Mouse (Mus musculus) heart, embryonic 16.5 days (tissue): ENCODE results near the gene Lhb. TPM values are rescaled to one million over a fixed set of nuclear protein-coding genes. Genes with fewer than 3 reads are reported as not detected.

Experiments
- ATAC-seq: fragments of 200-750 bp; cut with Nextera tagmentation; replicated peaks from 2 replicates; pipeline ENCODE4 v1.8.0; 2017; ENCODE audit warnings: moderate number of reproducible peaks; ENCODE audit not compliant: insufficient read depth, low FRiP score; ENCODE audit errors: extremely low read depth
- H3K27ac ChIP-seq: fragments of 300-500 bp; sonication (generic); 2 replicates; pipeline ENCODE4 v1.5.1; 2014; ENCODE audit warnings: mild to moderate bottlenecking, low read length, control low read depth, moderate library complexity
- H3K27me3 ChIP-seq: fragments of 300-500 bp; sonication (generic); 2 replicates; pipeline ENCODE4 v1.6.1; 2014; ENCODE audit warnings: low read length, mixed read lengths; ENCODE audit not compliant: control insufficient read depth, insufficient read depth
- H3K36me3 ChIP-seq: fragments of 300-500 bp; sonication (generic); 2 replicates; pipeline ENCODE4 v1.6.1; 2014; ENCODE audit not compliant: control insufficient read depth, insufficient read depth
- H3K4me1 ChIP-seq: fragments of 300-500 bp; sonication (generic); 2 replicates; pipeline ENCODE4 v1.6.1; 2014; ENCODE audit warnings: low read length, mixed read lengths; ENCODE audit not compliant: control insufficient read depth, insufficient read depth
- H3K4me2 ChIP-seq: fragments of 300-500 bp; sonication (generic); 2 replicates; pipeline ENCODE4 v1.6.1; 2014; ENCODE audit warnings: low read depth, mild to moderate bottlenecking, control low read depth, low read length
- H3K4me3 ChIP-seq: fragments of 300-500 bp; sonication (generic); 2 replicates; pipeline ENCODE4 v1.5.1; 2014; ENCODE audit warnings: mild to moderate bottlenecking, control low read depth, low read length
- H3K9ac ChIP-seq: fragments of 300-500 bp; sonication (generic); 2 replicates; pipeline ENCODE4 v1.6.1; 2014; ENCODE audit warnings: low read length, control low read depth
- H3K9me3 ChIP-seq: fragments of 300-500 bp; sonication (generic); replicated peaks from 2 replicates; pipeline ENCODE4 v1.6.1; 2016; ENCODE audit warnings: low read length; ENCODE audit not compliant: control insufficient read depth
- WGBS: fragments of 180-500 bp; shearing (Covaris S2); extraction: QIAGEN DNeasy Blood & Tissue Kit; methylation state at CpG from one replicate; pipeline ENCODE4 v1.1.7; 2014; 5-methylcytosine and 5-hydroxymethylcytosine counted together
- polyA plus RNA-seq: library from polyadenylated mRNA; unstranded; fragments of >200 nt; fragmentation: Nextera tagmentation; extraction: Ambion mirVana; gene quantifications from 2 replicates; pipeline ENCODE4 v1.2.1, GENCODE M21; 2015

Gene Lhb
- polyA plus RNA-seq, 1 experiment from 2014 or later, result 0.51 TPM

DNA sequence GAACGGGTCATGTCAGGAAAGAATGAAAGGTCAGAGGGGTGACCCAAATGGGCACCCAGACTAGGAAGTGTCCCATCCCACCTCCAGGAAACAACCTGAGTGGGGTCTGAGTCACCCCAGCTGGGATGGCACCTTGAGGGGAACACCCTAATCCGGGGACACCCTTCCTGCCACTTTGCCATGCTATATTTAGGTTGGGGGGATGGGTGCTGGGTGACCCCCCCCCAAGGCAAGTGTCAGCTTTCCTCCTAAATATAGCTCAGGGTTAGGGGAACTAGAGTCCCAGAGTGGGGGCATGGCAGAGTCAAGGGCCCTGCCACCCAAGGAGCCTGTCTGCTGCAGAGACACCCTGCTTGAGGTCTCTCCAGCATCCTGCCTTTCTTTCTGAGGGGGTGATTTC, 8.2 kb upstream of the Lhb start:
- H3K4me3 ChIP-seq, result no peak overlapping the region
- no peaks in the 10 kb centered on the region for H3K36me3 ChIP-seq
- no peak overlapping the region for H3K27ac ChIP-seq
- ATAC-seq, result no peak
- no peak overlapping the region for H3K9ac ChIP-seq
- peaks cover 91% of the 10 kb centered on the region for H3K27me3 ChIP-seq
- no peaks in the 10 kb centered on the region for H3K9me3 ChIP-seq
- H3K4me1 ChIP-seq, result peaks cover 12% of the 10 kb centered on the region
- 54% methylated on average over 2 of the region's 2 CpGs for WGBS
- no peak overlapping the region for H3K4me2 ChIP-seq

DNA sequence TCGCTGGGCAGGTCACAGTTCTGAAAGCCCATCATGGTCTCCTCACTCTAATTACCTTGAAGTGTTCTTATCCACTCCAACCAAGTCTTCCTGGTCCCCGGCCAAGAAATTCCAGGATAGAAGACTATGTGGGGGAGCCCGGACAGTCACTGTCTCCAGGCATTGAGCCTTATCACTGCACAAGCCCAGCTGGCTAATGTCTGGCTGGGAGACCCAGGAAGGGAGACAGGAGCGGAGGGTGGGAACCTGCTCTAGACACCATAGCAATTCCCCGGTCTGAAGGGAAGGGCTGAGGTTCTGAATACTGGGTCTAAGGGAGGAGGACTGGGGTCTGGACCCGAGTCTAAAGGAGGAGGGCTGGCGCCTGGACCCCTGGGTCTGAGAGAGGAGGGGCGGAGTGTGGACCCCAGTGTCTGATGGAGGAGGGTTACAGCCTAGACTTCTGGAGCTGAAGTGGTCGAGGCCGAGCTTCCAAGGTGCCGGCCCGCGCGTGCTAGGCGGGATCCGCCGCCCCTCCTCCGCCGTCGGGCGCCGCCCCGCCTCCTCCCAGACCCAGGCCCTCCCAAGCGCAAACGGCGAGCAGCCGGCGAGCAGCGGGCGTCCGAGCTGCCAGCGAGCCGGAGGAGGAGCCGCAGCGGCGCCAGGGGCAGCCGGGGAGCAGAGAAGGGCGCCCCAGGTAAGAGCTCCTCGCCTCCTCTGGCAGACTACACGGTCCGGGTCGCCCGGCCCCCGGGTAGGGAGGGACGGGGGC, 7.3 kb upstream of the Lhb start, which contains the start of gene Ntf5:
Gene Ntf5 (plus strand): TSS at position 583 of the 751 bp plus-strand sequence.
- Histone ChIP-seq H3K9me3 (no peaks in the 10 kb centered on the region), H3K36me3 (no peaks in the 10 kb centered on the region), H3K27ac (0 out of 2 replicates have a peak within 1 kb of the TSS, but pooled peaks have one; percentile 11), H3K27me3 (peaks cover 90% of the 10 kb centered on the region), H3K4me1 (peaks cover 12% of the 10 kb centered on the region), H3K4me2 (peak within 1 kb of the TSS; percentile 83), H3K4me3 (peak within 1 kb of the TSS; percentile 59), H3K9ac (peak within 1 kb of the TSS; percentile 70)
- peak; percentile 45 for ATAC-seq
- 2% methylated on average over 43 of the region's 45 CpGs for WGBS

DNA sequence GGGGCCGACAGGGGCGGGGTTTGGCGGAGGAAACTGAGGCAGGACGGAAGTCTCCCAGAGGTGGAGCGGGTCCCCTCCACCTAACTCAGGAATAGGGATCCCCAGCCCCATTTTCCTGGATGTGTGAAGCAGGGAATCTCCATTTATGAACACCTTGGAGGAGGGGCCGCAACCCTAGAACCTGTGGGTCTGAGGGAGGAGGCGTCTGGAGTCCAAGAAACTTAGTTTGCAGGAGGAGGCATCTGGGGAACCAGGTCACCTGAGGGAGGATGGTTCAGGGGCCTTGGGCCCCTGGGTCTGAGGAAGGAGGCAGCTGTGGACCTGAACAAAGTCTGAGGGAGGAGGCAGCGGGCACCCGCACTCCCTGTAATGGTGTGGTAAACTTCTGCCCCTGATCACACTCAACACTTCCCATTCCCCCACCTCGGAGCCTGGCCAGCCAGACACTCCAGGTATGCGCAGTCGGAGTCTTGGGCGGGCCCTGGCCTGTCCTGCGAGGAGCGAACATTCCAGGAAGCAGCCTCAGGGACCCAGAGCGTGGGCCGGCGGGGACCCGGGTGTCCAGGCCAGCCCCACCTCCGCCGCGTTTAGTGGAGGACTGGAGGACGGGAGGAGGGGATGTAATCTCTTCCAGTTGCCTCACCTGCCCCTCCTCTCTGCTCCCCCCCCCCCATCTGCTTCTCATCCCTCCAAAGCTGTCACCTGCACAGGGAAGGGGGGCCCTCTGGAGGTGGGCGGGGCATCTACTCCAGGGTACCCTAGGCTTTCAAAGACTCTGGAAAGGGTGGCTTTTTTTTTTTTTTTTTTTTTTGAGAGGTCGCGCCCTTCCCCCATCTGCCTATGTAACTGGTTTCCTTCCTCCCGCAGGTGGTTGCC, 6.5 kb upstream of the Lhb start:
- no peaks in the 10 kb centered on the region for H3K36me3 ChIP-seq
- no peaks in the 10 kb centered on the region for H3K9me3 ChIP-seq
- no peak; the same call in 1 of the 2 replicates for ATAC-seq
- peak overlapping the region; percentile 70 for H3K9ac ChIP-seq
- under 1% methylated on average over 27 of the region's 27 CpGs for WGBS
- no peak overlapping the region for H3K27ac ChIP-seq
- H3K27me3 ChIP-seq, result peaks cover 90% of the 10 kb centered on the region
- H3K4me3 ChIP-seq, result peak overlapping the region; percentile 59
- peak overlapping the region; percentile 83 for H3K4me2 ChIP-seq
- H3K4me1 ChIP-seq, result peaks cover 12% of the 10 kb centered on the region

DNA sequence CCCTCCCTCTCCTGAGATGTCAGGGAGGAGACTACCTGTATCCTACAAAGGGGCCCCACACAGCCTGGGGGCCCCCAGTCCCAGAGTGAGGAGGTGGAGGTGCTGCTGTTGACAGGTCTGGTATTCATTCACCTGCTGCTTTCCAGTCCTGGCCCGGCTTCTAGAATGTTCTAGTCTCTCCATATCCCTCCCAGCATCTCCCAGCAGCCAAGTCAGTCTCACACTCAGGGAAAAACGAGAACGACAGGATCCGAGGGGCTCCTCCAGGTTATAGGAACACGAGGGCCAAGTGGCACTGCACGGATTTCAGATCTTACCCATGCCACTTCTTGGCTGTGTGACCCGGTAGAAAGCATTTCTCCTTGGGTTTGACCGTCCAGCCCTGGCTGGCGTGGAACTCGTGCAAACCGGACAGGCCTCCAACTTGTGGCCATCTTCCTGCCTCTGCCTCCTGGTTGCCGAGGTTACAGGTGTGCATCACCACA, 5.8 kb upstream of the Lhb start:
- H3K36me3 ChIP-seq, result no peaks in the 10 kb centered on the region
- H3K27me3 ChIP-seq, result peaks cover 85% of the 10 kb centered on the region
- no peak for ATAC-seq
- no peaks in the 10 kb centered on the region for H3K9me3 ChIP-seq
- H3K4me1 ChIP-seq, result peaks cover 12% of the 10 kb centered on the region
- no peak overlapping the region; the same call in 1 of the 2 replicates for H3K4me3 ChIP-seq
- no peak overlapping the region for H3K9ac ChIP-seq
- WGBS, result 44% methylated on average over 12 of the region's 12 CpGs
- no peak overlapping the region; the same call in 1 of the 2 replicates for H3K4me2 ChIP-seq
- H3K27ac ChIP-seq, result no peak overlapping the region

DNA sequence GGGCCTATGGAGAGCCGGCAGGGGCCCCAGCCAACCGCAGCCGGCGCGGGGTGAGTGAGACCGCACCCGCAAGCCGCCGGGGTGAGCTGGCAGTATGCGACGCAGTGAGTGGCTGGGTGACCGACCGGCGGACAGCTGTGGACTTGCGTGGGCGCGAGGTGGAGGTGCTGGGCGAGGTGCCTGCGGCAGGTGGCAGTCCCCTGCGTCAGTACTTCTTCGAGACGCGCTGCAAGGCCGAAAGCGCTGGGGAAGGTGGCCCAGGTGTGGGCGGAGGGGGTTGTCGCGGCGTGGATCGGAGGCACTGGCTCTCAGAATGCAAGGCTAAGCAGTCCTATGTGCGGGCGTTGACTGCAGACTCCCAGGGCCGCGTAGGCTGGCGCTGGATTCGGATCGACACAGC, 5.0 kb upstream of the Lhb start:
- peaks cover 12% of the 10 kb centered on the region for H3K4me1 ChIP-seq
- peak overlapping the region; percentile 8; the same call in 1 of the 2 replicates for H3K4me2 ChIP-seq
- ATAC-seq, result no peak
- no peak overlapping the region for H3K9ac ChIP-seq
- H3K4me3 ChIP-seq, result peak overlapping the region; percentile 11
- no peaks in the 10 kb centered on the region for H3K36me3 ChIP-seq
- H3K9me3 ChIP-seq, result no peaks in the 10 kb centered on the region
- peaks cover 85% of the 10 kb centered on the region for H3K27me3 ChIP-seq
- no peak overlapping the region for H3K27ac ChIP-seq
- 14% methylated on average over 37 of the region's 37 CpGs for WGBS

DNA sequence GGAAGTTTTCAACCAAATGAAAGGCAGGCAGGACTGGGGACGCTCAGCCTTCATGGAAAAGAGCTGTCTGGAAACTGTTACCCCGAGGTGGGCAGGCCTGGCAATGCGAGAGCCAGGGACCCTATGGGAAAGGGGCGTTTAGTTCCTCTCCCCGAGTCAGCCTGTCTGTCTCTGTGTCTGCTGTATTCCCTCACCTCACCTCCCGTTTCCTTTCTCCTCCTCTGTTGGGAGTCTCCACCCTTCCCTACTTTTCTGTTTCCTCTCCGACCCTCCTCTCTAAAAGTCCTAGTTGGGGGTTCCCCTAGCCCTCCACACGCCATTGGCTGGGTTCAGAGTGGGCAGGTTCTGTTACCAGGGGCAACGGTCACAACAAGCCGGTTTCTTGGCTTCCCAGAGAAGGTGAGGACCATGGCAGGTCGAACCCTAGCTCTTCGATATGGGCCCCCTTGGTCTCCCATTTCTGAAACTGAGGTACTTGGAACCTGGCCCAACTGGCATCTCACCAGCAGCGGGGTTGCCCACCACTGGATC, 2.6 kb upstream of the Lhb start:
- H3K4me2 ChIP-seq, result no peak overlapping the region
- WGBS, result 13% methylated on average over 13 of the region's 13 CpGs
- H3K9ac ChIP-seq, result no peak overlapping the region
- no peak overlapping the region for H3K4me3 ChIP-seq
- H3K27ac ChIP-seq, result no peak overlapping the region
- ATAC-seq, result no peak
- H3K4me1 ChIP-seq, result peaks cover 12% of the 10 kb centered on the region
- H3K9me3 ChIP-seq, result no peaks in the 10 kb centered on the region
- peaks cover 68% of the 10 kb centered on the region for H3K27me3 ChIP-seq
- peaks cover 15% of the 10 kb centered on the region for H3K36me3 ChIP-seq

DNA sequence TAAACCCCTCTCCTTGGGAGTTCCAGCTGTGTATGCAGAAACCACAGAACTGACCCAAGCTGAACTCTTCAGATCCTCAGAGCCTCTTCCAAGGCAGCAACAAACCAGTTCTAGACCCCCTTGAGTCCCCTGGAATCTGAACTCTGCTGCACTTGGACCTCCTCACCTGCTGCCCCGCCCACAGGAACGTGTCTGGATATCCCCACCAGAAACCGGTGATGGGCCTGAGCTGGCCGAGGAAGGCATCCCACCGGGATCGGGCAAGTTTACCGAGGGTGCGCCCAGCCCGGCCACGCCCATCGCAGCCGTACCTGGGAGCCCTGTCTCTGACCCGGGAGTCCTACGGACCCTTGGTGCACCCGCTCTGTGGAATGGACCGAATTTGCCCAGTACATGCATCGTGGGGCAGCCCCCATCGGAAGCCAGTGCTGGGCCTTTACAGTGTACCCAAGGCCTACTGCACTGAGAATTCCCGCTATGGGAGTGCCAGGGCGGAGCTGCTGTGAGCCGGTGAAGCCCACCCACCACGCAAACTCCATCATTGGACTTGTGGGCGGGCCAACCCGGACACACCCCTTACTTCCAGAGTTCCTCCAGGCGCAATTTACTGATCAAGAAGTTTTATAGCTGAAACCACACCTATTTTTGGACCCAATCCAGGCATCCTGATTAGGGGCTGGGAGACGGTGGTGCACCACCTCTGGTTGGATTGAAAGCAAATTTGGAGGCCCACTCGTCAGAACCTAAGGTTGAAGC, 583 bp upstream of the Lhb start:
- no peak overlapping the region for H3K9ac ChIP-seq
- no peak for ATAC-seq
- H3K36me3 ChIP-seq, result peaks cover 34% of the 10 kb centered on the region
- no peak overlapping the region for H3K4me3 ChIP-seq
- no peak overlapping the region for H3K27ac ChIP-seq
- no peak overlapping the region for H3K4me2 ChIP-seq
- WGBS, result 20% methylated on average over 27 of the region's 27 CpGs
- H3K27me3 ChIP-seq, result peaks cover 52% of the 10 kb centered on the region
- H3K9me3 ChIP-seq, result no peaks in the 10 kb centered on the region
- H3K4me1 ChIP-seq, result 0 out of 2 replicates have a peak, but pooled peaks cover 3% of the 10 kb centered on the region

DNA sequence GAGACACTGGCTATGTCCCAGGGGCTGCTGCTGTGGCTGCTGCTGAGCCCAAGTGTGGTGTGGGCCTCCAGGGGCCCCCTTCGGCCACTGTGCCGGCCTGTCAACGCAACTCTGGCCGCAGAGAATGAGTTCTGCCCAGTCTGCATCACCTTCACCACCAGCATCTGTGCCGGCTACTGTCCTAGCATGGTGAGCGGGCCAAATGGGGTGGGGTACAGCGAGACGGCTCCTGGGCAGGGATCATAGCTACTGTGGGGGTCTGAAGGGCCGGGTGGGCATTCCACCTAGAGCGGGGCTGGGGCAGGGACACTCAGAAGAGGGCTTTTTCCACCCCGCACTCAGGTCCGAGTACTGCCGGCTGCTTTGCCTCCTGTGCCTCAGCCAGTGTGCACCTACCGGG, 574 bp downstream of the Lhb start:
- H3K4me3 ChIP-seq, result no peak overlapping the region
- no peak overlapping the region for H3K4me2 ChIP-seq
- no peaks in the 10 kb centered on the region for H3K9me3 ChIP-seq
- no peaks in the 10 kb centered on the region for H3K4me1 ChIP-seq
- peaks cover 41% of the 10 kb centered on the region for H3K27me3 ChIP-seq
- H3K9ac ChIP-seq, result no peak overlapping the region
- no peak for ATAC-seq
- 88% methylated on average over 14 of the region's 14 CpGs for WGBS
- no peak overlapping the region for H3K27ac ChIP-seq
- H3K36me3 ChIP-seq, result peaks cover 37% of the 10 kb centered on the region
